Mouse (Mus musculus) megakaryocyte, embryonic 14.5 days (primary cell): Measurements from ENCODE around the gene Abcb9. TPM values are rescaled to one million over a fixed set of nuclear protein-coding genes. Genes with fewer than 3 reads are reported as not detected.

Experiments used
- H3K27me3 ChIP-seq: replicated peaks from 2 replicates; pipeline ENCODE3; 2012; ENCODE audit warnings: inconsistent platforms
- H3K36me3 ChIP-seq: replicated peaks from 2 replicates; pipeline ENCODE3; 2012; ENCODE audit warnings: low read length, inconsistent platforms, mixed read lengths
- H3K4me1 ChIP-seq: 2 replicates; pipeline ENCODE4 v1.6.1; 2012; ENCODE audit warnings: inconsistent platforms
- H3K4me3 ChIP-seq: replicated peaks from 2 replicates; pipeline ENCODE3; 2012; ENCODE audit warnings: moderate library complexity, mild to moderate bottlenecking, inconsistent platforms
- H3K9me3 ChIP-seq: 2 replicates; pipeline ENCODE4 v1.6.1; 2012; ENCODE audit warnings: inconsistent platforms
- FLI1 ChIP-seq: IDR thresholded peaks from 2 replicates; pipeline ENCODE4 v1.6.1; 2012; ENCODE audit warnings: low read length, inconsistent platforms, mixed read lengths
- GATA1 ChIP-seq: IDR thresholded peaks from 3 replicates; pipeline ENCODE4 v1.6.1; 2012; ENCODE audit warnings: mixed read lengths, low read length, inconsistent platforms, borderline replicate concordance
- polyA plus RNA-seq: library from polyadenylated mRNA; stranded (reverse); fragments of >175 nt; gene quantifications from 2 replicates; pipeline ENCODE4 v1.2.3, GENCODE M21; 2012; ENCODE audit warnings: low replicate concordance; ENCODE audit not compliant: insufficient read depth

The Abcb9 gene
- polyA plus RNA-seq, 1 experiment = 23.8 TPM

- TF ChIP-seq FLI1 (no peak), GATA1 (no peak)
- H3K4me1 ChIP-seq = peaks cover 54% of the 10 kb centered on the region
- no peaks in the 10 kb centered on the region for H3K27me3 ChIP-seq
- H3K9me3 ChIP-seq = no peaks in the 10 kb centered on the region
- H3K36me3 ChIP-seq = peaks cover 26% of the 10 kb centered on the region
- peak overlapping the region; percentile 97 for H3K4me3 ChIP-seq
Observed at GRCm38 (mm10) chr5:124112531-124112930, 16.9 kb upstream of the Abcb9 start.

- no peaks in the 10 kb centered on the region for H3K9me3 ChIP-seq
- TF ChIP-seq FLI1 (no peak), GATA1 (no peak)
- no peaks in the 10 kb centered on the region for H3K27me3 ChIP-seq
- peaks cover 19% of the 10 kb centered on the region for H3K36me3 ChIP-seq
- peak within 1 kb of the TSS; percentile 97 for H3K4me3 ChIP-seq
- H3K4me1 ChIP-seq = peaks cover 48% of the 10 kb centered on the region
Observed at GRCm38 (mm10) chr5:124111742-124112497, 16.3 kb upstream of the Abcb9 start, which contains the start of gene Ogfod2. TSS of gene Ogfod2 (plus strand) at chr5:124112297.

GRCm38 (mm10) chr5:124111077-124111741 is 15.6 kb upstream of the Abcb9 start:
- Histone ChIP-seq H3K4me3 (peak overlapping the region; percentile 97), H3K27me3 (no peaks in the 10 kb centered on the region), H3K4me1 (peaks cover 41% of the 10 kb centered on the region), H3K9me3 (no peaks in the 10 kb centered on the region), H3K36me3 (peaks cover 17% of the 10 kb centered on the region)
- no peak for TF ChIP-seq FLI1
- TF ChIP-seq GATA1 = no peak

- no peak overlapping the region for H3K4me3 ChIP-seq
- TF ChIP-seq FLI1 (no peak), GATA1 (no peak)
- H3K9me3 ChIP-seq = peaks cover 11% of the 10 kb centered on the region
- peaks cover 3% of the 10 kb centered on the region for H3K27me3 ChIP-seq
- peaks cover 9% of the 10 kb centered on the region for H3K36me3 ChIP-seq
- H3K4me1 ChIP-seq = peaks cover 13% of the 10 kb centered on the region; the same call in 1 of the 2 replicates
Observed at GRCm38 (mm10) chr5:124103552-124103951, 8.0 kb upstream of the Abcb9 start.

- Histone ChIP-seq H3K9me3 (peaks cover 11% of the 10 kb centered on the region), H3K4me1 (peaks cover 15% of the 10 kb centered on the region; the same call in 1 of the 2 replicates), H3K36me3 (peaks cover 9% of the 10 kb centered on the region), H3K27me3 (peaks cover 3% of the 10 kb centered on the region), H3K4me3 (no peak overlapping the region)
- TF ChIP-seq FLI1 (no peak), GATA1 (no peak)
Observed at GRCm38 (mm10) chr5:124103020-124103419, 7.4 kb upstream of the Abcb9 start.

GRCm38 (mm10) chr5:124102326-124102725 is 6.7 kb upstream of the Abcb9 start:
- TF ChIP-seq GATA1 (no peak), FLI1 (no peak)
- peaks cover 3% of the 10 kb centered on the region for H3K27me3 ChIP-seq
- peaks cover 11% of the 10 kb centered on the region for H3K9me3 ChIP-seq
- peaks cover 9% of the 10 kb centered on the region for H3K36me3 ChIP-seq
- no peak overlapping the region for H3K4me3 ChIP-seq
- H3K4me1 ChIP-seq = peaks cover 16% of the 10 kb centered on the region; the same call in 1 of the 2 replicates

- TF ChIP-seq GATA1 (no peak), FLI1 (no peak)
- Histone ChIP-seq H3K27me3 (peaks cover 3% of the 10 kb centered on the region), H3K4me1 (peaks cover 26% of the 10 kb centered on the region), H3K4me3 (no peak overlapping the region), H3K36me3 (peaks cover 9% of the 10 kb centered on the region), H3K9me3 (peaks cover 11% of the 10 kb centered on the region)
Observed at GRCm38 (mm10) chr5:124100128-124101044, 4.8 kb upstream of the Abcb9 start.

DNA sequence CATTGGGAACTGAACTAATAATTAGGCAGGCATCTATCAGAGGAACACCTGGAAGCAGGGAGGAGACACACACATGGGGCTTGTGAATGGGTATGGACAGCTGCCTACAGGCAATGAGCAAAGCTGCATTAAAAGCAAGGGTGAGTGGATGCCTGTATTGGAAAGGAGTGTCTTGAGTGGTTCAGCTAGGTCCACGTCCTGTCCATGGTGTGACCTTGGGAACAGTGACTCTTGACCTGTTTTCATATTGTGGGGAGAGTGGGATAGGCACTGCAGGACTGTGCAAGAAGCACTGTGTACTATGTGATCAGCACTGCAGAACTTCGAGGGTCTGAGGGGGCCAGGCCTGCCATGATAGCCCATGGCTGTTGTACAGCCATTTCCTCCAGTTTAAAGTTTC is 3.3 kb upstream of the Abcb9 start:
- Histone ChIP-seq H3K4me3 (no peak overlapping the region), H3K36me3 (peaks cover 7% of the 10 kb centered on the region), H3K4me1 (peaks cover 41% of the 10 kb centered on the region), H3K27me3 (peaks cover 6% of the 10 kb centered on the region), H3K9me3 (peaks cover 11% of the 10 kb centered on the region)
- TF ChIP-seq GATA1 (no peak), FLI1 (no peak)

GRCm38 (mm10) chr5:124095077-124095581 is 469 bp downstream of the Abcb9 start:
- H3K27me3 ChIP-seq = peaks cover 6% of the 10 kb centered on the region
- peaks cover 11% of the 10 kb centered on the region for H3K9me3 ChIP-seq
- peaks cover 6% of the 10 kb centered on the region for H3K36me3 ChIP-seq
- H3K4me1 ChIP-seq = peaks cover 59% of the 10 kb centered on the region
- TF ChIP-seq FLI1 (no peak), GATA1 (no peak)
- H3K4me3 ChIP-seq = peak overlapping the region; percentile 92
